Mouse (Mus musculus) lung, adult 2 months (tissue): ENCODE data around the gene Dmrtb1.

Source experiments
- CTCF ChIP-seq: fragments of 200-500 bp; IDR thresholded peaks from 2 replicates; pipeline ENCODE4 v1.5.1; 2011; ENCODE audit warnings: mild to moderate bottlenecking, low read length, control low read depth; ENCODE audit not compliant: insufficient read depth
- POLR2A ChIP-seq: fragments of 200-500 bp; IDR thresholded peaks from 2 replicates; pipeline ENCODE4 v1.6.1; 2011; ENCODE audit warnings: low read depth, mild to moderate bottlenecking, control low read depth, low read length, borderline replicate concordance; ENCODE audit errors: extremely low read depth

- TF ChIP-seq CTCF, result no peak
- no peak for TF ChIP-seq POLR2A
These were observed 55.1 kb downstream of the Dmrtb1 start for GRCm38 (mm10) chr4:107628921-107629411.
